Mouse (Mus musculus) spleen, adult 2 months (tissue): ENCODE data around the gene Olfm3. TPM values are rescaled to one million over a fixed set of nuclear protein-coding genes. Genes with fewer than 3 reads are reported as not detected.

Experiments
- DNase-seq, 2 experiments: peaks; one replicate each; pipeline versions ENCODE4 v3.0.0 to v3.0.0-alpha.2; 2012 to 2021; ENCODE audit warnings: low spot score in 2 of 2, low read depth in 1 of 2
- H3K27ac ChIP-seq: fragments of 200-500 bp; 2 replicates; pipeline ENCODE4 v1.5.1; 2012; ENCODE audit warnings: low read length, inconsistent platforms; ENCODE audit not compliant: insufficient read depth
- H3K27me3 ChIP-seq: fragments of 200-500 bp; 2 replicates; pipeline ENCODE4 v1.6.1; 2012; ENCODE audit warnings: mild to moderate bottlenecking, moderate library complexity, low read length, inconsistent platforms; ENCODE audit not compliant: control insufficient read depth, insufficient read depth
- H3K36me3 ChIP-seq: fragments of 200-500 bp; 2 replicates; pipeline ENCODE4 v1.6.1; 2012; ENCODE audit warnings: mild to moderate bottlenecking, low read length, inconsistent platforms; ENCODE audit not compliant: control insufficient read depth, insufficient read depth
- H3K4me1 ChIP-seq: fragments of 200-500 bp; 2 replicates; pipeline ENCODE4 v1.6.1; 2011; ENCODE audit warnings: inconsistent platforms; ENCODE audit not compliant: control insufficient read depth, insufficient read depth, insufficient read length
- H3K4me3 ChIP-seq: fragments of 200-500 bp; 2 replicates; pipeline ENCODE4 v1.5.1; 2011; ENCODE audit warnings: mild to moderate bottlenecking, inconsistent platforms; ENCODE audit not compliant: insufficient read depth, insufficient read length; ENCODE audit errors: extremely low read depth
- CTCF ChIP-seq: fragments of 200-500 bp; IDR thresholded peaks from 2 replicates; pipeline ENCODE4 v1.5.1; 2011; ENCODE audit warnings: mild to moderate bottlenecking, inconsistent platforms; ENCODE audit not compliant: insufficient read depth, insufficient read length, insufficient replicate concordance; ENCODE audit errors: extremely low read depth
- POLR2A ChIP-seq: fragments of 200-500 bp; IDR thresholded peaks from 2 replicates; pipeline ENCODE4 v1.6.1; 2011; ENCODE audit warnings: low read depth, low read length, inconsistent platforms
- WGBS: fragments of 180-500 bp; shearing (Covaris S2); methylation state at CpG from one replicate; pipeline ENCODE4 v1.1.7; 2018; 5-methylcytosine and 5-hydroxymethylcytosine counted together
- polyA plus RNA-seq: library from polyadenylated mRNA; depleted of rRNA; stranded (reverse); fragments of >200 nt; gene quantifications from 2 replicates; pipeline ENCODE4 v1.2.3, GENCODE M21; 2012; rRNA removed

The Olfm3 gene
- not detected in 2 replicates for polyA plus RNA-seq

- DNase-seq = no peak
- 11% methylated on average over 21 of the region's 21 CpGs for WGBS
- Histone ChIP-seq H3K4me3 (no peak within 1 kb of the TSS), H3K27me3 (no peaks in the 10 kb centered on the region), H3K4me1 (no peaks in the 10 kb centered on the region), H3K36me3 (no peaks in the 10 kb centered on the region), H3K27ac (no peak within 1 kb of the TSS)
- no peak for TF ChIP-seq POLR2A
- TF ChIP-seq CTCF = no peak
Observed at GRCm38 (mm10) chr3:114903924-114904438, at the start of gene Olfm3. Olfm3 (plus strand) TSS chr3:114904078.

GRCm38 (mm10) chr3:114889764-114890163 lies 14.1 kb upstream of the Olfm3 start:
- Histone ChIP-seq H3K4me1 (no peaks in the 10 kb centered on the region), H3K36me3 (no peaks in the 10 kb centered on the region), H3K4me3 (no peak overlapping the region), H3K27ac (no peak overlapping the region), H3K27me3 (no peaks in the 10 kb centered on the region)
- TF ChIP-seq CTCF = no peak
- no peak for TF ChIP-seq POLR2A
- WGBS = 15% methylated on average over 3 of the region's 3 CpGs
- no peak for DNase-seq

- Histone ChIP-seq H3K4me1 (no peaks in the 10 kb centered on the region), H3K27me3 (no peaks in the 10 kb centered on the region), H3K4me3 (no peak overlapping the region), H3K36me3 (no peaks in the 10 kb centered on the region), H3K27ac (no peak overlapping the region)
- TF ChIP-seq CTCF (no peak), POLR2A (no peak)
- 24% methylated on average over 16 of the region's 16 CpGs for WGBS
- DNase-seq = no peak
Observed at GRCm38 (mm10) chr3:114904633-114905423, 950 bp downstream of the Olfm3 start.

GRCm38 (mm10) chr3:114907537-114907936 lies 3.7 kb downstream of the Olfm3 start:
- no peak overlapping the region for H3K4me3 ChIP-seq
- TF ChIP-seq CTCF = no peak
- no peak for TF ChIP-seq POLR2A

GRCm38 (mm10) chr3:114908846-114909245 lies 5.0 kb downstream of the Olfm3 start:
- TF ChIP-seq POLR2A (no peak), CTCF (no peak)
- Histone ChIP-seq H3K27me3 (no peaks in the 10 kb centered on the region), H3K27ac (no peak overlapping the region), H3K4me3 (no peak overlapping the region), H3K36me3 (no peaks in the 10 kb centered on the region), H3K4me1 (no peaks in the 10 kb centered on the region)
- DNase-seq = no peak
- WGBS = 83% methylated on average over 3 of the region's 3 CpGs

More at GRCm38 (mm10) chr3:114907537-114907936, 3.7 kb downstream of the Olfm3 start:
- no peak overlapping the region for H3K27ac ChIP-seq
- no peaks in the 10 kb centered on the region for H3K4me1 ChIP-seq
- DNase-seq = no peak
- no peaks in the 10 kb centered on the region for H3K36me3 ChIP-seq
- H3K27me3 ChIP-seq = no peaks in the 10 kb centered on the region

- no peak overlapping the region for H3K4me3 ChIP-seq
- no peaks in the 10 kb centered on the region for H3K36me3 ChIP-seq
- no peak for TF ChIP-seq CTCF
- TF ChIP-seq POLR2A = no peak
- no peaks in the 10 kb centered on the region for H3K27me3 ChIP-seq
- 89% methylated on average over 3 of the region's 3 CpGs for WGBS
- no peaks in the 10 kb centered on the region for H3K4me1 ChIP-seq
- no peak overlapping the region for H3K27ac ChIP-seq
- no peak for DNase-seq
Observed at GRCm38 (mm10) chr3:114920102-114920501, 16.2 kb downstream of the Olfm3 start.

GRCm38 (mm10) chr3:114929605-114930004 lies 25.7 kb downstream of the Olfm3 start:
- Histone ChIP-seq H3K27ac (no peak overlapping the region), H3K36me3 (no peaks in the 10 kb centered on the region), H3K27me3 (no peaks in the 10 kb centered on the region), H3K4me3 (no peak overlapping the region), H3K4me1 (no peaks in the 10 kb centered on the region)
- no peak for DNase-seq
- TF ChIP-seq POLR2A = no peak
- 87% methylated on average over 4 of the region's 4 CpGs for WGBS
